Mouse (Mus musculus) testis, postnatal 14 days (tissue): Measurements from ENCODE around the gene Rab11fip5.

Source experiments
- DNase-seq: peaks from one replicate; pipeline ENCODE4 v3.0.0; 2021; ENCODE audit warnings: low spot score

Gene Rab11fip5

DNA sequence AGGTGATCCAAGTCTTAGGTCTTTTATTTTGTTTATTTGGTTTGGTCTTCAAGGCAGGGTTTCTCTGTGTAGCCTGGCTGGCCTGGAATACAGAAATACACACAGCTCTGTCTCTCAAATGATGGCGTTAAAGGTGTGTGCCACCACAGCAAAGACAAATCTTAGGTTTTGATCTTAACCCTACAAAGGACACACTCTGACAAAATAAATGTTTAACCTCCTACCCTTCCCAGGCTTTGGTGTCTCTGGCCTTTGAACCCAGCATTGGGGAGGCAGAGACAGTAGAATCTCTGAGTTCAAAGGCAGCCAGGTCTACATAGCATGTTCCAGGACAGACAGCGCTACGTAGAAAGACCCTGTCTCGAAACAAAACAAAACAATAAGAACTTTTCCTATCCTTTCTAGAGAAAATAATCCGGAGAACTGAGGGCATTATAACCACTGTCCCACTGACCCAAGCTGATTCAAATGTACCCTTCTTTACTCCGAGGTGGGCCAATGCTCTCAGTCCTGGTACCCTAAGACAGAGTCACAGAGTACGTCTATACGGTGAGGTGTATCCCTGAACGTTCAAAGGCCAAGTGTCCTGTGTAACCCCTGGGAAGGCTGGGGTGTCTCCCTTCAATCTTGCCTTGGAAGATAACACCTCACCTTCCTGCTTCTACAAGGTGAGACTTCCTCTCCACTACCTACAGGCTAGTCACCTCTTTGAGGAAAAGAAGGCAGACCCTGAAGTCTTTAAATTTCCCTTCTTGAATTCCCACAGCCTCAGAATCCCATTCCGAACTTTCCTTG, 1.2 kb downstream of the Rab11fip5 start:
- DNase-seq: no peak

DNA sequence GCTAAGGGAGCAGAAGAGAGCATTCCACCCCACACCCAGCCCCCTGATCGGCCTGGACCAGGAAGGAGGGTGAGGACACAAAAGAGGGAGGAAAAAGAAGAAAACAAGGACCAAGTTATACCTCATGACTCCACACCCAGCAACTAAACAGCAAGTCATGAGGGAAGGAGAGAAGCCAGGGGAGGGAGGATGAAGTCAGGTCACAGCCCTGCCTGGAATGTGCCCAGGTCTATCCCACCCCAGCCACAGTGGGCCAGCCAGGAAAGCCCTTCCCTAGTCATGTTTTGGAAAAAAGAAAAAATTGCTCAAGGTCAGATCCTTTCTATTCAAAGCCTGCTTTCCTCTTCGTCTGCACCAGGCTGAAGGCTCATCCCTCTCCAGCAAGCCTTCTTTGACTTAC, 1.9 kb downstream of the Rab11fip5 start:
- DNase-seq: no peak

DNA sequence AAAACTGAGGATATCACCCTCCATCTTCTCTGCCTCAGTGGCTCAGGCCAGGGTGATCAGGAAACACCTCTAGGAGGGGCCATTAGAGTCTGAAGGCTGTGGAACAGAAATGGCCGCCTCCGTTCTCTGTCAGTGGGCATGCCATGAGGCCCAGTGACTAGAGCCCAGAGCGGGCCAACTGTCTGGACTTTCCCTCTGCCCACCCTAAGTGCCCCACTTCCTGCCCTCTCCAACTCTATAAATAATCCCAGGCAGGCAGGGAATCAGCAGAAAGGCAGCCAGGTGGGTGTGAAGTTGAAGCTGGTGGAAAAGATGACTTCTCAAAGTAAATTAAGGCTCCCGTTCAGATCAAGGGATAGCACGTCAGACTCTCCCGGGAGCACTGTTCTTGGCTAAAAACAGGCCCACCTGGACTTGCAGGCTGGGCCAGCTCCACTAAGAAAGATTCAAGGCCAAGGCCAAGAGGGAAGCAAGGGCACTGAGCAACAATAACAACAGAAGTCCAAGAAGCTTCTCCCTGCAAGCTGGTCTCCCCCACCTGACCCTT, 2.5 kb downstream of the Rab11fip5 start:
- no peak for DNase-seq

DNA sequence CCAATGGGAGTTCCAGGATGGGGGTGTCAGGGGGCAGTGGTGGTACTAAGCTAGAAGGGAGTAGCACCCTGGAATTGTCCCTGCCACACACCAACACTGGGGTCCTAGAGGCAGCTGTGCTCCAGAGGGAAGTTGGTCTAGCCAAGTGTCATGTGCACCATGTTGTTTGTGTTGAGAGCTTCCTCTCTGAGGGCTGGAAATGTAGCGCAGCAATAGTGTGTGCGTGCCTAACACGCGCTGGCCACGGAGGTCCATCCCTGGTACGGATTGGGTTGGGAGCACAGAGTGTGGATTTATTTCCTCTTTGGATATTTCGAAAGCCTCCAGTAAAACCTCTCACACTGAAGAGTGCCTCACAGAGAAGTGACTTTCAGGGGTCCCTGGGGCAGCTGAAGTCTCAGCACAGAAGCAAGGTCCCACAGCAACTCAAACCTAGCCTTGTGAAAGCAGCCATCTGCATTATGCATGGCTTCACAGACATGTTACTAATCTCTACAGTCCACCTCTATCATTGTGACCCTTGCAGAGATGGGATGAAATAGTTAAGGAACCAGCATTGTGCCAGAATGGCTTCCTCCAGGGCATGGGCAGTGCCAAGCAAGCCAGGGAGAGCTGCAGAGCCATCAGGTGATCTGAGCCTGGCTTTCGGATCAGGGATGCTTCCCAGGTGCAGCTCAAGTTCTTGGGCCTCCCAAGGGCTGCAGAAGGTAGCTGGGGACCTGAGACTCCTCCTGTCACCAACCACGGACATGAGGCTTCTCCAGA, 3.6 kb downstream of the Rab11fip5 start:
- no peak for DNase-seq

DNA sequence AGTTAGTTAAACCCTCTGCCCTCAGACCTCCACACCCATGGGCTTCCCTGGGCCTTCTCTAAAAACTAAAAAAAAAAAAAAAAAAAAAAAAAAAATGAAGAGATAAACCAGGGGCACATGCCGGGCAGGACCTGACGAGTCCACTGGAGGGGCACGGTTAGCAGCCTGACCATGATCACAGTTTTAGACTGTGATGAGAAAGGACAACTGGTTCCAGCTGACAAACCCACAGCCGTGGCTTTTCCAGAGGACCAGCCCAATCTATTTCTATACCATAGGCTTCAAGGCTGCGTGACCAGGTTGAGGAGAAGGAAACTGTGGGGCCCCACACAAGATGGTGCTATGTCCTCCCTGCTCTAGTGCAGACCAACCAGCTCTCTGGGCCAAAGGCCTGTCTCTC, 4.4 kb downstream of the Rab11fip5 start:
- DNase-seq: no peak

DNA sequence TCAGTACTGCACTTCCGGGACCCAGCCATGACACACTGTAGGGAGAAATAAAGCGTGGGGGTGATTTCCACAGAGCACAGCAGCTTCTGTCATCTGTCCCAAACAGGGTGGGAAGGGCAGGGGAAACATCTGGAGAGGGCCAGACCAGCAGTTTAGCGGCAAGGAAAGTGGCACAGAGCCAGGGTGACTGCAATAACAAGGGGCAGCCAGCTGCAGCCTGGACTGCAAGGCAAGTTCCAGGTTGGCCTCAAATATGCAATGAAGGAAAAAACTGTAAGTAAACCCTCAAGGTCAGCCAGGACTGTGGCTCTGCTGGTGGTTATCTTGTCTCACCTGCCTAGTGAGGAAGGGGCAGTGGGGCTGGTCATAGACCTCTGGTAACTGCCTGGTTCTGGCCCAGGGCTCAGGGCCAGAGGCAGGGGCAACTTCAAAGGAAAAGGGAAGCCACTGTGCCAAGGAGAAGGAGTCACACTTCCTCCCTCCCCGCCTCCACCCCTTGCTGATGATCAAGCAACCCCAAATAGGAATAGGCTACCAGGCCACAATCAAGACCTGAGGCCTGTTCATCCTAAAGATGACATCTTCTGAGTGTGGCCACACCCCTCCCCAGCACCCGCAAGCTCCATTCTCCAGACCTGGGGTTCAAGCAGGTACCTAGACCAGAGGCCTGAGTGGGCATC, 5.1 kb downstream of the Rab11fip5 start:
- no peak for DNase-seq

DNA sequence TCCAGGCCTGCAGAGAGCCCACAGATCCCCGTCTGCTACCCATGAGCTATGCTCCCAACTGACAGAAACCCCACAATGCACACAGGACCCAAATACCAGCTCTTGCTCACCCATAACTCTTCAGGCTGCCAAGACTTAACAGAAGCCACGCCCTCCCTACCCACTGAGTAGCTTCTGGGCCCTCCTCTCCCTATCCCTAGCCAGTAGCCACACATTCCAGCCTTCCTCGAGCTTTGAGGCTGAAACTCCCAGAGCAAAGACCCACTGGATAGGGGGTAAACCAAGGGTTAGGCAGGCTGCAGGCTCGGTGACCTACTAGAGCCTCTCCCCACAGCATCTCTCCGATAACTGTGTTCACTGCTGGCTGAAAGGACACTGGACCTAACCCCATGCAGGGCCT, 5.7 kb downstream of the Rab11fip5 start:
- DNase-seq: no peak

DNA sequence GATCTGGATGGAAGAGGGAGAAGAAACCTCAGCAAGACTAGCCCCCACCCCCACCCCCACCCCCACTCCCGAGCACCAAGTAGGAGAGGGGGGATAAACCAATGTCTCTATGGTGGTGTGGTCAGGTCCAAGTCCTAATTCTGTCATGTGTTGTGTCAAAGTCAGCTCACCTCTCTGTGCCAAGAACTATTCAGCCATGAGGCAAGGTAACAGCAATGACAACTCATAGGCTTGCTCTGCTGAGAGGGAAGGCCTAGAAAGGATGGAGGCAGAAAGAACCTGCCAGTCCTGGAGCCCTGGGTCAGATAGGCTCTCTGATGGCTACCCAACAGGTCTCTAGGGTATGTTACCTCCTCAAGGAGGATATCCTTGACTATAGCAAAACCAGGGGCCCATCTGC, 6.3 kb downstream of the Rab11fip5 start:
- no peak for DNase-seq

DNA sequence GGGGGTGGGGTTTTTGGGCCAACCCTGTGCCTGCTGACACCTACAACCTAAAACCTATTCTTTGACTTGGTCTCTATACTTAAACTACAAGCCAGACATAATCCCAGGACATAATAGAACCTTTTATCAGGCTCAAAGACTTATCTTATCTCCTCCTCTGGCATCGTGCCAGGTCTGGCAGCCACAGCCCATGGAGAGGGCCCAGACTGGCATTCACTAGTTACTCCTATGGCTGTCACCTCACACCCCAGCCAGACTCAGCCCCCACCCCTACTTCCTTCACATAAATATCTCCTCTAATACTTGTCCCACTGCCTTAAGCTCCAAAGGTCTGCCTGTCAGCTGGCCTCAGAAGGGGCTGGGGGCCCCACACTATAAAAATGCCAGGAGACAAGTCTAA, 8.0 kb downstream of the Rab11fip5 start:
- no peak for DNase-seq

DNA sequence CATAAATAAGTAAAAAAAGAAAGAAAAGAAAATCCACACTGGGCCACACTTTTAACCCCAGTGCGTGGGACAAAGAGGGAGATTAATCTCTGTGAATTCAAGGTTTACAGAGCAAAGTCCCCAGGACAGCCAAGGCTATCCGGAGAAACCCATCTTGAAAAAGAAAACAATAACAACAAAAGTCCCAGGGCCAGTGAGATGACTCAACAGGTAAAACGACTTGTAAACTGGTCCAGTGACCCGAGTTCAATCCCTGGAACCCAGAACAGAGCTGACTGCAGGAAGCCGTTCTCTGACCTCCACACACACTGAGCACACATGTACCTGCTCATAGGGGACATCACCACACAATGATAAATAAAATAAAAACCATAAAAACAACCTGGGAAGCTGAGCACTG, 10.0 kb downstream of the Rab11fip5 start:
- no peak for DNase-seq

DNA sequence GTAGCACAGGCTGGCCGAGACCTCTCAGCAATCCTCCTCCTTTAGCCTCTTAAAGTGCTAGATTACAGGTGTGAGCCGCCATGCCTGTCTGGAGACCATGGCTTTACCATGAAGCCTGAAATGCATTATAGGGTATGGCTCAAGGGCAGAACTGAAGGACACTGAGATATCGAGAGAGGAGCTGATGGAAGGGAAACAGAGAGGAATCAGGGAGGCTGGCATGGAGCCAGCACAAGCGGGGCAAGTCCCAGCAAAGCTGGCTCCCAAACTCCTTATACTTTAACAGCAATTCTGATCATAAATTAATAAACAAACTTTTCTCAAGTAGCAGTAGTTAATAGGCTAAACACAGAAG, 10.6 kb downstream of the Rab11fip5 start:
- DNase-seq: no peak

DNA sequence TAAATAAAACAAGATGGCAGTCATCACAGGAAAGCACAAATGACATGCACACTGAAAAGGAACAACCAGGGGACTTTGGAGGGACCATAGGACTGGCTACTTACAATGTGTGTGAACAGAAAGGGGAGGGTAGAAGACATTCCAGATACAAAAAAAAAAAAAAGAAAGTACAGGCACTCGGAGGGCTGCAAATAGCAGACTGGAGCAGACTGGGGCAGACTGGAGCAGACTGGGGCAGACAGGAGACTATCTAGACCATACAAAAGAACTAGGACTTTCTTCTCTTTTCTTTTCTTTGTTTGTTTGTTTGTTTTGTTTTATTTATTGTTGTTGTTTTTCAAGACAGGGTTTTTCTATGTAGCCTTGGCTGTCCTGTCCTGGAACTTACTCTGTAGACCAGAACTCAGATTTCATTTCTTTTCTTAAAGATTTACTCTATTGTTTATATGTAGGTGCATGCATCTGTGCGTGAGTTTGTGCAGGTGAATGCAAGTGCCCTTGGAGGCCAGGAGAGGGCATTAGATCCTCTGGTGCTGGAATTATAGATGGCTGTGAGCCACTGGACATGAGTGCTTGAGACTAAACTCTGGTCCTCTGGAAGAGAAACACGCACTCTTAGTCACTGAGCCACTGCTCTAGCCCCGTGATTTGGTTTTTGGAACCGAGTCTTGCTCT, 11.1 kb downstream of the Rab11fip5 start:
- no peak for DNase-seq

DNA sequence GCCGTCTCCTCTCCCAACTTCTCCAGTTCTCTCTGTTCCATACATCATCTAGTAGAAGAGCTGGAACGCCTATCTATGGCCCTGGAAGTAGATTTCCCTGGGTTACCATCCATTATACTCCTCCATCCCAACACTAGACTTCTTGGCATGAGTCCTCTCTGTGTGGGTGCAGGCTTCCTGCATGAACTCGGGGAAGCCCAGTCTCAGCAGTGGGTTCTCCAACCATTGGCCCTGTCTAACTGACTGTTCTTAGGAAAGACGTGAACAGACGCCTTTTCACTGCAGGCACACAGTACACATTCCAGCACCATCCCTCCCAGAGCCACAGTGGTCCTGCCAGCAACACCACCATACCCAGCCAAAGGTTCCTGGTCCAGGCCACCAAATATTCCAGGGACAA, 11.8 kb downstream of the Rab11fip5 start:
- DNase-seq: no peak

DNA sequence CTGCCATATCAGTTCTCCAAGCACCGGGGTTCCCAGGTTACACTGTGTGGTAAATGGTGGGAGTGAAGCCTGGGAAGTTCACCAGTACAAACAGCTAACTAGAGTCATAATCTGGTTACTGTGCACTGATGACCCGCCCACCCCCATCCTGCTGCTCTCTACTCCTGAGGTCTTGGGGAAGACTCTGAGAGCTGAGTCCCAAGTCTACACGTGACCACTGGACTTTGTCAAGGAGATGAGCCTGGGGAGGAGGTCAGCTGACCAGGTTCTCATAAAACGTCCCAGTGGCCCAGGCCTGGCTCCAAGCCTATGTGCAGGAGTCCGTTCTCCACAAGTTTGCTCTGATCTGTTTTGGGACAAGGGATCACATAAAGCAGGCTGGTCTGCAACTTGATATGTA, 14.1 kb downstream of the Rab11fip5 start:
- DNase-seq: no peak

DNA sequence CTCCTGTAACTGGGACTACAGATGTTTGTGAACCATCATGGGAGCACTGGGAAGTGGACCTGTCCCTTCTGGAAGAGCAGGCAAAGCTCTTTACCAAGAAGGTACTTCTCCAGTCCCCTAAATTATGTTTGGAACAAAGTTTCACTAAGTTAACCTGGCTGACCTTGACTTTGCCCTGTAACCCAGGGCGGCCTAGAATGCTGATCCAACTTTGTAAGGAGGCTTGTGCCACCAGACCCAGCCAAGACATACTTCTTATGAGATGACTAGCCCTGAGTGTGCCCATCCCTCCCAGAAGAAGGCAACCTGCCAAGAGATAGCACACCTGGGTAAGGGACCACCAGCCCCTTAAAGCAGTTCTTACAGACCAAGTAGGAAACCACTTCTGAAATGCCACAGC, 15.6 kb downstream of the Rab11fip5 start:
- DNase-seq: no peak

DNA sequence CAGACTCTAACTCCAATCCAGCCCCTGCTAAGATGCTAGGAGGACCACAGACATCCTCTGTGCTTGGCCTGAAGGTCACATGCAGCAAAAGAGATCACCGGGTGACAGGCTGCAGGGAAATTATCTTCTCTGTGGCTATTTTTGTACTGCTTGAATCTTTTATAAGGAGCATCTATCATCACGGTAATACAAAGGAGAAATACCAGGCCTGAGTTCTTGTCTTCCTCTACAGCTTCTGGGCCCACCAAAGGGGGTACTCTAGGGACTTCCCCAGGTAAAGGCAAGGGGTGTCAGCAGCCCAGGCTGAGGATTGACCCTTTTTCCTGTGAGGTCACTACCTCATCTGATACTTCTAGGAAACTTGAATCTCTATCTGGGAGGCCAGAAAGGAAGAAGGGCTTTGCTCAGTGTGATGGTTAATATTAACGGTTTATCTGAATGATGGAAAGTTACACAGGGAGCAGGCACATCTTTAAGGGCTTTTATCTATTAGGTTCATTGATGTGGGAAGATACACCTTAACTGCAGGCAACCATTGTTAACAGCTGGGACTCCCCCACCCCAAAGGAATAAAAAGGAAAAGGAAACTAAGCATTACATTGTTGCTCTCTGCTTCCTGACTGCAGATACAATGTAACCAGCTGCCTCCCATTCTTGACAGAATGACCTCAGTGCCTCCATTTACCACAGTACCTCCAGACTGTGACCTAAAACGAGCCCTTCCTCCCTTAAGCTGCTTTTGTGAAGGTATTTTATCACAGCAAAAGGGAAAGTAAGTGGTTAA, 17.6 kb downstream of the Rab11fip5 start:
- DNase-seq: no peak

DNA sequence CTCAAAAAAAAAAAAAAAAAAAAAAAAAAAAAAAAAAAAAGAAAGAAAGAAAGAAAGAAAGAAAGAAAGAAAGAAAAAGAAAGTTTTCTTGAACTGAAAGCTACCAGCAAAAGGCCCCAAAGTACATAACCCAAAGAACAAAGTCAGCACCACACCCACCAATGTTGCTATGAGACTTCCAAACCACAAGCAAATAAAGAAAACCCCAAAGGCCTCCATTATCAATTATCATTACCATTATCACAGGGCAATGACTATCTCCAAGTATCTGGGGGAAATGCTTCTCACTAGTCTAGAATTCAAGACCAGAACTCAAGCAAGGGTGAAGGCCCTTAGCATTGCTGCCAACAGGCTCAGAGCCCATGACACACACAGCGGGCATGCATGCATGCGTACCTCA, 18.7 kb downstream of the Rab11fip5 start:
- no peak for DNase-seq

DNA sequence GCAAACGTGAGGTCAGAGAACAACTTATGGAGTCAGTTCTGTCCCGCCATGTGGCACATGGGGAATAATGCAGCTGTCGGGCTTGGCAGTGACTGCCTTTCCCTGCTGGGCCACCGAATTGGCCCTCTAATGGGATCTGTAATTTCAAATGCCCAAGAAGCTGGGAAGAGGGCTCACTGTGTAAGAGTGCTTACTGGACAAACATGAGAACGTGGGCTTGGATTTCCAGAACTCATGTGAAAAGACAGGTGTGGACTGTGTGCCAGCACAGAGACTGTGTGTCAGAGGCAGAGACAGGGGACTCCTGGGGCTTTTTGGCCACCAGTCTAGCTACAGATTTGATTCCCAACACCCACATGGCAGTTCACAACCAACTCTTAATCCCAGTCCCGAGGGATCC, 19.7 kb downstream of the Rab11fip5 start:
- no peak for DNase-seq

DNA sequence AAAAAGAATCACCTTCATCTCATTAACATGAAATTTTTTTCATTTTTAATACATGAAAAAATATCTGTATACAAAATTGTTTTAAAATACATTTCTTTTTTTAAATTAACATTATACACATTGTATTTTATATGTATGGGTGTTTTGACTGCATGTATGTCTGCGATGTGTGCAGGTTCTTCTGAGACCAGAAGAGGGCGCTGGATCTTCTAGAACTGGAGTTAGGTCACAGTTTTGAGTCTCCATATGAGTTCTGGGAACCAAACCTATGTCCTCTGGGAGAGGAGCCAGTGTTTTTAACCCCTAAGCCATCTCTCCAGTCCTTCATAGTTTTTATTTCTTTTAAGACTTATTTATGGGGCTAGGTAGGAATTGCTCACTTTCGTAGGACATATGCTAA, 20.7 kb downstream of the Rab11fip5 start:
- DNase-seq: no peak

DNA sequence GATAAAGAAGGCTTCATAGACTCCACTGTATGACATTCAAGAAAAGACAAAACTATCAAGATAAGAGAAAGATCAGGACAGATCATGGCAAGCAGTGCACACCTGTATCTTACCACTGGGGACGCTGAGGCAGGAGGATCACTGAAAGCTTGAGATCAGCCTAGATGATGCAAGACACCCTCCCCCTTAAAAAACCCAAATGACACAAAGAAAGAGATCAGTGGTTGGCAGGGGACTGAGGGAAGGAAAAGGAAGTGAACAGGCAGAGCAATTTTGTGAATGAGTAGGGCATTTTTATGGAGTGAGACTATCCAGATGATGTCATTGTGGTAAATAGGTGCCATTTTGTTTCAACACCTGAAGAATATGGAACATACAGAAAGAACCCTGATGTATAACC, 24.3 kb downstream of the Rab11fip5 start:
- DNase-seq: no peak

DNA sequence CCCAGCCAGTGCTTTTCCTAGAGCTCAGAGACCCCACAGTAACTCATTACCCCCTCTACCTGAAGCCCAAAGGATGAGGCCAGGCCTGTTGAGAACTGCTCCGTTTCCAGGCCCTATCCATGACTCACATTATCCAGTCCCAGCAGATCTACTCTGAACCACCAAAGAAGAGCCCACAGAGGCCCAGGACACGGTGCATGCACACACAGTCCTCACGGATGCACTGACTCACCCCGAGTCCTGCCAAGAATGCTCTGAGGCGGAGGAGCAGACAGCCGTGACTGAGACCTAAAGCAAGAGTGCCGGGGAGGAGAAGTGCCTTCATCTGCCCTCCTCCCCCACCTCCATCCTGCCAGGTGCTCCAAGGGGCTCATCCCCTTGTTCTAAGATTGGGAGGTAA, 25.2 kb downstream of the Rab11fip5 start:
- no peak for DNase-seq

DNA sequence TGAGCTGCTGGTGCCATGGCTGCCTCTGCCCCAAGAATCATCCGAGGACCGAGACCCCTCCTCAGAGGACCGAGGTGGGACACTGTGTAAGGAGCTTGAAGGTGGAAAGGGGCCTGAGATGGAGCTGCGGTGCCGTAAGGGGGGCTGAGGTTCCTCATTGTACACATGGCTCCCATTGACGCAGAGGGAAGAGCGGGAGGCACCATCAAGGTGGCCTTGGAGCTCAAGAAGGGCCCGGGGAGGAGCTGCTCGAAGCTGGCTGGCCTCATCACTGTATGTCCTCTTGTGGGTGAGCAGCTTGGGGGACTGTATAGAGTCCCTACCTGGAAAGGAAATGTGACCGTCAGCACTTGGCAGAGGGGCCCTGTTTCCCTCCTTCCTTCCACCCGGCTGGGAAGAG, 26.3 kb downstream of the Rab11fip5 start:
- DNase-seq: no peak
